Mouse (Mus musculus) embryonic facial prominence, embryonic 13.5 days (tissue): ENCODE measurements around the gene Srebf2. TPM values are rescaled to one million over a fixed set of nuclear protein-coding genes. Genes with fewer than 3 reads are reported as not detected.

ENCODE experiments used
- ATAC-seq: fragments of 200-750 bp; cut with Nextera tagmentation; 2 replicates; pipeline ENCODE4 v1.8.0; 2017; ENCODE audit warnings: low read depth; ENCODE audit not compliant: insufficient number of reproducible peaks, insufficient read depth, low FRiP score, low TSS enrichment
- H3K27ac ChIP-seq: fragments of 300-500 bp; sonication (generic); 2 replicates; pipeline ENCODE4 v1.5.1; 2015; ENCODE audit warnings: moderate library complexity, mild to moderate bottlenecking, inconsistent platforms
- H3K27me3 ChIP-seq: fragments of 300-500 bp; sonication (generic); 2 replicates; pipeline ENCODE4 v1.6.1; 2015; ENCODE audit warnings: mild to moderate bottlenecking, inconsistent platforms
- H3K36me3 ChIP-seq: fragments of 300-500 bp; sonication (generic); 2 replicates; pipeline ENCODE4 v1.6.1; 2015; ENCODE audit warnings: mild to moderate bottlenecking, inconsistent platforms
- H3K4me1 ChIP-seq: fragments of 300-500 bp; sonication (generic); 2 replicates; pipeline ENCODE4 v1.6.1; 2015; ENCODE audit warnings: inconsistent platforms
- H3K4me2 ChIP-seq: fragments of 300-500 bp; sonication (generic); 2 replicates; pipeline ENCODE4 v1.6.1; 2015; ENCODE audit warnings: moderate library complexity, mild to moderate bottlenecking, inconsistent platforms
- H3K4me3 ChIP-seq: fragments of 300-500 bp; sonication (generic); 2 replicates; pipeline ENCODE4 v1.5.1; 2015; ENCODE audit warnings: mild to moderate bottlenecking, inconsistent platforms
- H3K9ac ChIP-seq: fragments of 300-500 bp; sonication (generic); 2 replicates; pipeline ENCODE4 v1.6.1; 2015; ENCODE audit warnings: mild to moderate bottlenecking, inconsistent platforms
- H3K9me3 ChIP-seq: fragments of 300-500 bp; sonication (generic); 2 replicates; pipeline ENCODE4 v1.6.1; 2016; ENCODE audit warnings: inconsistent platforms
- WGBS: fragments of 180-500 bp; shearing (Covaris S2); methylation state at CpG from one replicate; pipeline ENCODE4 v1.1.7; 2015; ENCODE audit warnings: mixed read lengths; 5-methylcytosine and 5-hydroxymethylcytosine counted together
- polyA plus RNA-seq: library from polyadenylated mRNA; unstranded; fragments of >200 nt; fragmentation: Nextera tagmentation; extraction: Ambion mirVana; gene quantifications from 2 replicates; pipeline ENCODE4 v1.2.1, GENCODE M21; 2015

Srebf2 gene
- polyA plus RNA-seq, 1 experiment from 2014 or later = 160 TPM

DNA sequence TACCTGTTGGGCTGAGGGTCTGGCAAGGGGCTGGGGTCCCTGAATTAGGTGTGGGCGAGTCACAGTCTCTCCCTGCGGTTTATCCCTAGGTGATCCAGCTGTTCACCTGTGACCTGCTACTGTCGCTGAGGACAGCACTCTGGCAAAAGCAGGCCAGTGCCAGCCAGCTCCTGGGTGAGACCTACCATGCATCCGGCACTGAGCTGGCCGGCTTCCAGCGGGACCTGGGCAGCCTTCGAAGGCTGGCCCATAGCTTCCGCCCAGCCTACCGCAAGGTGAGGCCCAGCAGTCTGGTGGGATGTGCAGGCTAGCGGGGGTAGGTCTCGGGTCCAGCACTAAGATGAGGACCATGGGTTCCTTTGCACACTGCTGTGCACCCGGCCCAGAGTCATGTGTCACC lies 52.6 kb downstream of the Srebf2 start:
- Histone ChIP-seq H3K27me3 (peaks cover 7% of the 10 kb centered on the region), H3K4me2 (no peak overlapping the region), H3K4me1 (no peaks in the 10 kb centered on the region), H3K36me3 (peaks cover 98% of the 10 kb centered on the region), H3K9me3 (no peaks in the 10 kb centered on the region), H3K4me3 (no peak overlapping the region), H3K9ac (no peak overlapping the region), H3K27ac (no peak overlapping the region)
- no peak for ATAC-seq
- WGBS = 90% methylated on average over 12 of the region's 12 CpGs

GRCm38 (mm10) chr15:82202086-82202485 lies 55.1 kb downstream of the Srebf2 start:
- Histone ChIP-seq H3K4me3 (no peak overlapping the region), H3K4me2 (no peak overlapping the region), H3K4me1 (peaks cover 13% of the 10 kb centered on the region), H3K9ac (no peak overlapping the region), H3K27ac (no peak overlapping the region), H3K9me3 (no peaks in the 10 kb centered on the region), H3K27me3 (peaks cover 33% of the 10 kb centered on the region), H3K36me3 (peaks cover 90% of the 10 kb centered on the region)
- WGBS = 94% methylated on average over 6 of the region's 6 CpGs
- ATAC-seq = no peak

DNA sequence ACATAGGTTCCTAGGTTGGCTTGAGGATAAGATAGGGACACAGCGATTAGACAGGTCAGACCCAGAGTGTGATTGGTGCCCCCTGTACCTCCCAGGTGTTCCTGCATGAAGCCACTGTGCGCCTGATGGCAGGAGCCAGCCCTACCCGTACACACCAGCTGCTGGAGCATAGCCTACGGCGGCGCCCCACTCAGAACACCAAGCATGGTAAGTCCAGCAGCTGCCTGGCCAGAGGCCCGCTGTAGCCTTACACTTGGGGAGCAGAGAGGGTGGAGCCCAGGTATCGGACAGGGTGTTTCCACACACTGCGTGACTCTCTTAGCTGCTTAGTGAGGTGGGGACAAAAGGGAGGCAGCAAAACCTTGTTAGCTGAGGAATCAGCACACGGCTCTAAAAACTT lies 56.1 kb downstream of the Srebf2 start:
- Histone ChIP-seq H3K4me3 (no peak overlapping the region), H3K9ac (no peak overlapping the region), H3K27ac (no peak overlapping the region), H3K4me2 (no peak overlapping the region), H3K9me3 (no peaks in the 10 kb centered on the region), H3K27me3 (peaks cover 43% of the 10 kb centered on the region), H3K4me1 (peaks cover 19% of the 10 kb centered on the region), H3K36me3 (peaks cover 80% of the 10 kb centered on the region)
- 91% methylated on average over 10 of the region's 10 CpGs for whole genome bisulfite sequencing
- no peak for ATAC-seq

- no peak overlapping the region for H3K27ac ChIP-seq
- H3K4me2 ChIP-seq = no peak overlapping the region
- WGBS = 72% methylated on average over 20 of the region's 20 CpGs
- no peak overlapping the region for H3K4me3 ChIP-seq
- H3K27me3 ChIP-seq = peaks cover 50% of the 10 kb centered on the region
- no peak overlapping the region for H3K9ac ChIP-seq
- H3K4me1 ChIP-seq = peaks cover 19% of the 10 kb centered on the region
- ATAC-seq = no peak
- H3K9me3 ChIP-seq = no peaks in the 10 kb centered on the region
- H3K36me3 ChIP-seq = peaks cover 73% of the 10 kb centered on the region
Measured at GRCm38 (mm10) chr15:82203611-82204351, 56.8 kb downstream of the Srebf2 start.

DNA sequence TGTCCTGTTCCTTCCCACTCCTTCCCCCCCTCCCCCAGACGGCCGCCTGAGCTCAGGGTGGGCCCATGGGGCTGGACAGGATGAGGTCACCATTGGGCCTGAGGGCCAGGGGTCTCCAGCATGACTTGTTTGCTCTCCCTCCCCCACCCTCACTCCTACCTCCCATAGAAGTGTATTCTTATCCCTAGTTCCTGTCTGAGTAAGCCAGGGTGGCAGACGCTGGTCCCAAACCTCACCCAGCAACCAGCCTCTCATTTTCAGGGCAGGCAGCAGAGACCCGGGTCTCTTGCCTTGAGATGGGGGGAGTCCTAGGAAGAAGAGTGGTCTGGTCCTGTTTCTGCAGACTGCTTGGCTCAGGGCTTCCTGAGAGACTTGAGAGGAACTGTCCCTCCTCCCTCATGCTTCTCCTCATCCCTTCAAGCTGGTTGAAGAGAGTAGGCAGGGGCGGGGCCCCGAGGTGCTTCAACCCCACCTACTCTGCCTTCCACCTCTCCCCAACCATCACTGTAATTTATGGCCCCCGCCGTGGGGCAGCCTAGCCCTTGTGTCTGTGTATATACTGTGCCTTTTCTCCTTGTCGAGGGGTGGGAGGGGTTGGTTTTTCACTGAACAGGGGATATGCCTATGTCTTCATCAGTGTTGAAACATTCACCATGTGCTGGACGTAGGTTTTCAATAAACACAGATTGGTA lies 57.8 kb downstream of the Srebf2 start:
- no peak overlapping the region for H3K4me3 ChIP-seq
- H3K9me3 ChIP-seq = no peaks in the 10 kb centered on the region
- H3K4me1 ChIP-seq = peaks cover 19% of the 10 kb centered on the region
- 61% methylated on average over 10 of the region's 10 CpGs for WGBS
- no peak overlapping the region for H3K4me2 ChIP-seq
- ATAC-seq = no peak
- peaks cover 60% of the 10 kb centered on the region for H3K27me3 ChIP-seq
- no peak overlapping the region for H3K9ac ChIP-seq
- no peak overlapping the region for H3K27ac ChIP-seq
- H3K36me3 ChIP-seq = peaks cover 62% of the 10 kb centered on the region

GRCm38 (mm10) chr15:82206365-82207104 lies 59.6 kb downstream of the Srebf2 start:
- no peak for ATAC-seq
- 52% methylated on average over 9 of the region's 9 CpGs for WGBS
- no peak overlapping the region for H3K9ac ChIP-seq
- no peak overlapping the region for H3K4me2 ChIP-seq
- peaks cover 77% of the 10 kb centered on the region for H3K27me3 ChIP-seq
- peaks cover 27% of the 10 kb centered on the region for H3K4me1 ChIP-seq
- H3K4me3 ChIP-seq = no peak overlapping the region
- no peak overlapping the region for H3K27ac ChIP-seq
- peaks cover 47% of the 10 kb centered on the region for H3K36me3 ChIP-seq
- no peaks in the 10 kb centered on the region for H3K9me3 ChIP-seq

DNA sequence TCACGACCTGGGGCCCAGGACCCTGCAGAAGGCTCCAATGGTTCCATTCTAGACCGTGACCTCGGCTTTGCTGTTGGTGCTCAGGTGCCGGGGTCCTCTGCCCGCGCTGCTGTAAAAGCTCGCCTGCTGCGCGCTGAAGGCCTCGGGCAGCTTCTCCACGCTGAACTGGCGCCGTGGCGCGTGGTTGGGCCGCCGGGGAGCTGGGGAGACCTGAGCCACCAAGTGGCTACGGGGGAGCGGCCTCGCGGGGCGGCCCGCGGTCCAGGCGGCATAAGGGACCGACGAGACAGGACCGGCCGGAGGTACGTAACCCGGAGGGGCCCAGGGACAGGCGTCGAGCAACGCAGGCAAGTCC lies 60.1 kb downstream of the Srebf2 start:
- Histone ChIP-seq H3K4me2 (no peak overlapping the region), H3K27me3 (peaks cover 83% of the 10 kb centered on the region), H3K27ac (no peak overlapping the region), H3K4me1 (peaks cover 33% of the 10 kb centered on the region), H3K4me3 (peak overlapping the region; percentile 9; the same call in 1 of the 2 replicates), H3K9ac (no peak overlapping the region), H3K36me3 (peaks cover 41% of the 10 kb centered on the region), H3K9me3 (no peaks in the 10 kb centered on the region)
- no peak for ATAC-seq
- 9% methylated on average over 34 of the region's 34 CpGs for WGBS

- Histone ChIP-seq H3K9me3 (no peaks in the 10 kb centered on the region), H3K4me1 (peaks cover 39% of the 10 kb centered on the region), H3K27me3 (peaks cover 88% of the 10 kb centered on the region), H3K27ac (no peak overlapping the region), H3K4me2 (no peak overlapping the region), H3K9ac (no peak overlapping the region), H3K4me3 (peak overlapping the region; percentile 9; the same call in 1 of the 2 replicates), H3K36me3 (peaks cover 36% of the 10 kb centered on the region)
- no peak for ATAC-seq
- 16% methylated on average over 30 of the region's 30 CpGs for WGBS
Measured at GRCm38 (mm10) chr15:82207504-82208219, 60.7 kb downstream of the Srebf2 start.

DNA sequence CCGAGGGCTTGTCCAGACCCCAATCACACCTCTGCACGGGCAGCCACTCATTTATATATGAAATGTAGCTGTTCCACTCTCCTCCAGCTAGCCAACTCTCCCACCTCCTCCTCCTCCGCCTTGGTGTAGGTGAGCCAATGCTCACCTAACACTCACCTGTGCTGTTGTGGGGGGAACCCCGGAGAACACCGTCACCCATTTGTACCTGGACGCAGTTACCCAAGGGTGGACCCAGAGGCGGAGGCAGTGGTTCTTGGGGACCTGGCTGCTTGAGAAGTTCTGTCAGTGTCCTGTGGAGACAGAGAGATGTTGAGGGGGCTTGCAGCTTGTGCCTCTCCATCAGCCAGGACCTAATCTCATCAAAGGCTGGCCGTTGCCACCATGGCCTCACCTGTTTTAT lies 61.3 kb downstream of the Srebf2 start:
- WGBS = 84% methylated on average over 8 of the region's 8 CpGs
- no peak overlapping the region for H3K4me2 ChIP-seq
- H3K4me3 ChIP-seq = no peak overlapping the region
- H3K9ac ChIP-seq = no peak overlapping the region
- ATAC-seq = no peak
- H3K9me3 ChIP-seq = no peaks in the 10 kb centered on the region
- H3K27me3 ChIP-seq = peaks cover 95% of the 10 kb centered on the region
- H3K4me1 ChIP-seq = peaks cover 41% of the 10 kb centered on the region
- H3K27ac ChIP-seq = no peak overlapping the region
- peaks cover 29% of the 10 kb centered on the region for H3K36me3 ChIP-seq

DNA sequence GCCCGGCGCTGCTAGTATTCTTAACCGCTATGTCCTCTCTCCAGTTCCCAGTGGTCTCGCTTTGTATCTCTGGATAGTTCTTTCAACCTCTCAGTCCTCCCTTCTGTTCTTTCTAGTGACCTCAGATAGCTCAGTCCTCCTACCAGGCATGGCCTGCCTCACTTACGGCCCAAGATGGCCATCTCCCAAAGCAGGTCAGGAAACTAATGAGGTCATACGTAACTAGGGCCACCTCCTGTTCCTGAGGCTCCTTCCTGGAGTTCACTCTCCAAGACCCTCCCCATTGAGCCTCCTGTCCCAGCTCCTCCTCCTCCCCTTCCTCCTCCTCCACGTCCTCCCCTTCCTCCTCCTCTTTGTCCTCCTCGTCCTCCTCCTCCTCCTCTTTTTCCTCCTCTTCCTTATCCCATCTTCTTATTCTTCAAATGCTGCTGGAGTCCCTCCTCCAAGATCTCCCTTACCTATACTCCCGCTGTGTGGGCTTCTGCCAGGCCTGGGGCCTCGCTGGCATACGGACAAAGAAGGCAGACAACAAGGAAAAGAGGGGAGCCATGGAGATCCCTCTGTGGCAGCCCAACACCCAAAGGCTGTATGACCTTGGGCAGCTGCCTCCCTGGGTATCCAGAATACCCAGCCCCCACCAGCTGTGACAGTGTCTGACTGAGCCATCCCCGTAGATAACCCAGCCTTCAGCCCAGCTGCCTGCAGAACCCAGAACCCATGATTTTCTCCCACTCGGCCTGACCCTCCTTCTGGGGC lies 62.5 kb downstream of the Srebf2 start:
- no peaks in the 10 kb centered on the region for H3K9me3 ChIP-seq
- ATAC-seq = no peak
- H3K36me3 ChIP-seq = peaks cover 18% of the 10 kb centered on the region
- H3K4me1 ChIP-seq = peaks cover 41% of the 10 kb centered on the region
- no peak overlapping the region for H3K9ac ChIP-seq
- H3K27ac ChIP-seq = no peak overlapping the region
- WGBS = 78% methylated on average over 13 of the region's 13 CpGs
- H3K27me3 ChIP-seq = peaks cover 98% of the 10 kb centered on the region
- H3K4me2 ChIP-seq = no peak overlapping the region
- no peak overlapping the region for H3K4me3 ChIP-seq

DNA sequence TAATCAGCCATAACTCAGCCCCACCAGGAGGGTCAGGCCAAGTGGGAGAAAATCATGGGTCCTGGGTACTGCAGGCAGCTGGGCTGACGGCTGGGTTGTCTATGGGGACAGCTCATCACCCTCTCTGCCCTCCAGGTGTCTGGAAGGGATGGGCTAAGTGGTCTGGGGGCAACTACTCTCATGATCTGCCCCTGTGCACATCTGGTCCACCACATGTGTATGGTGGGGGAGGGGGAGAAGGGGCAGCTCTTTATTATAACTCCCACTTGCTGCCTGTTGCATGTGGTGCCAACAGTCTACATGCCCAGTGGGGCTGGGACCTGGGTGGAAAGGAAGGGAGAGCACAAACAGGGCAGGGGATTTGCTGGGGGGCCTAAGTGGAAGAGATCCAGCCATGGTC lies 63.8 kb downstream of the Srebf2 start:
- Histone ChIP-seq H3K9ac (no peak overlapping the region), H3K4me1 (peaks cover 46% of the 10 kb centered on the region), H3K9me3 (no peaks in the 10 kb centered on the region), H3K27me3 (peaks cover 98% of the 10 kb centered on the region), H3K4me3 (no peak overlapping the region), H3K36me3 (peaks cover 5% of the 10 kb centered on the region), H3K27ac (no peak overlapping the region), H3K4me2 (no peak overlapping the region)
- no peak for ATAC-seq
- 32% methylated on average over 1 of the region's 1 CpGs for WGBS
